Mouse (Mus musculus) bone marrow, adult 2 months (tissue): Measurements from ENCODE around the gene Sag. TPM values are rescaled to one million over a fixed set of nuclear protein-coding genes. Genes with fewer than 3 reads are reported as not detected.

ENCODE experiments used
- H3K27ac ChIP-seq: fragments of 200-500 bp; 2 replicates; pipeline ENCODE4 v1.5.1; 2012; ENCODE audit warnings: low read depth, mild to moderate bottlenecking, control low read depth, inconsistent platforms, low read length; ENCODE audit not compliant: control insufficient read depth, poor library complexity, insufficient read depth
- H3K4me1 ChIP-seq: fragments of 200-500 bp; 2 replicates; pipeline ENCODE4 v1.6.1; 2011; ENCODE audit warnings: low read length; ENCODE audit not compliant: control insufficient read depth, insufficient read depth
- H3K4me3 ChIP-seq: fragments of 200-500 bp; replicated peaks from 2 replicates; pipeline ENCODE3; 2011; ENCODE audit warnings: mild to moderate bottlenecking, low read depth, low read length, control low read depth; ENCODE audit not compliant: control insufficient read depth
- CTCF ChIP-seq: fragments of 200-500 bp; IDR thresholded peaks from 2 replicates; pipeline ENCODE4 v1.5.1; 2011; ENCODE audit warnings: low read length, control low read depth; ENCODE audit not compliant: control insufficient read depth, insufficient read depth
- POLR2A ChIP-seq: fragments of 200-500 bp; IDR thresholded peaks from 2 replicates; pipeline ENCODE4 v1.6.1; 2011; ENCODE audit warnings: low read depth, mild to moderate bottlenecking, control low read depth, low read length, borderline replicate concordance; ENCODE audit not compliant: control insufficient read depth
- WGBS: fragments of 180-500 bp; shearing (Covaris S2); methylation state at CpG from one replicate; pipeline ENCODE4 v1.1.7; 2018; 5-methylcytosine and 5-hydroxymethylcytosine counted together
- polyA plus RNA-seq: library from polyadenylated mRNA; stranded (reverse); fragments of >200 nt; gene quantifications from 2 replicates; pipeline ENCODE4 v1.2.4, GENCODE M21; 2011; ENCODE audit warnings: low replicate concordance; ENCODE audit not compliant: missing spikeins, insufficient read depth, insufficient read length

Sag gene
- polyA plus RNA-seq, 1 experiment = 7.0 TPM

DNA sequence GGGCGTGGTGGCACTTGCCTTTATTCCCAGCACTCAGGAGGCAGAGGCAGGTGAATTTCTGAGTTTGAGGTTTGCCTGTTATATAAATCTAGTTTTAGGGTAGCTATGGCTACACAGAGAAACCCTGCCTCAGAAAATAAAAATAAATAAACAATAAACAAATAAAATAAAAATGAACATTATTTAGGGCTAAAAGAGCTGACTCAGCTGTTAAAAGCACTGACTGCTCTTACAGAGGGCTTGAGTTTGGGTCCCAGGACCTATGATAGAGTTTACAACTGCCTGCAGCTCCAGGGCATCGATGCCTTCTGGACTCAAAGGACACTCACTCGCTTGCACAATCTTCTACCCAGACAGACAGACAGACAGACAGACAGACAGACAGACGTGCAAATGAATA, 89.9 kb downstream of the Sag start:
- TF ChIP-seq CTCF = no peak
- no peak for TF ChIP-seq POLR2A
- no peak overlapping the region for H3K4me3 ChIP-seq
- H3K4me1 ChIP-seq = no peaks in the 10 kb centered on the region
- 80% methylated on average over 4 of the region's 4 CpGs for WGBS
- no peak overlapping the region for H3K27ac ChIP-seq

Other genes starting within 250 kb of the Sag start
- not detected in 2 replicates for gene Ngef, start 229.8 kb upstream of the Sag start, polyA plus RNA-seq
- gene Inpp5d, start 183.4 kb upstream of the Sag start, polyA plus RNA-seq = 47.2 and 80.4 TPM in 2 replicates
- 17.4 and 36.9 TPM in 2 replicates for gene Atg16l1, start 47.8 kb upstream of the Sag start, polyA plus RNA-seq
- 33.5 and 56.0 TPM in 2 replicates for gene Dgkd, start 49.6 kb downstream of the Sag start, polyA plus RNA-seq
- 4.0 and 4.6 TPM in 2 replicates for gene Usp40, start 204.9 kb downstream of the Sag start, polyA plus RNA-seq